Mouse (Mus musculus) left cerebral cortex, postnatal 4 days (tissue): ENCODE measurements at regions not wholly inside any gene's neighbourhood (a gene's known extent, or its start where the extent isn't known, plus 50 kb on each side); places are given as distances from the start of the nearest gene placed in this dataset.

Experiments
- DNase-seq: peaks from one replicate; pipeline ENCODE4 v3.0.0-alpha.2; 2022
- intact Hi-C: fragments of 180-260 bp; cut with DNase I; formaldehyde crosslinking; loops from one replicate; pipeline ENCODE4 v1.15.1; 2025

- DNase-seq, result peak; percentile 92
- intact Hi-C loops, result no loop called here
Observed at GRCm38 (mm10) chr13:46350075-46350747, 68.0 kb upstream of the Rbm24 start.

GRCm38 (mm10) chr13:46355306-46355705, 62.9 kb upstream of the Rbm24 start:
- intact Hi-C loops, result no loop called here
- DNase-seq, result no peak

- intact Hi-C loops, result no loop called here
- no peak for DNase-seq
Observed at GRCm38 (mm10) chr13:46355975-46356374, 62.3 kb upstream of the Rbm24 start.

GRCm38 (mm10) chr13:46357037-46357436, 61.2 kb upstream of the Rbm24 start:
- no peak for DNase-seq
- intact Hi-C loops, result no loop called here

GRCm38 (mm10) chr13:46360495-46361120, 57.6 kb upstream of the Rbm24 start:
- DNase-seq, result no peak
- intact Hi-C loops, result loop anchor here (10.0 kb wide), 1 partner anchor 54 kb away; the partner anchor contains the start of gene Rbm24

- DNase-seq, result no peak
- intact Hi-C loops, result loop anchor here (10.0 kb wide), 1 partner anchor 51 kb away; the partner anchor contains the start of gene Rbm24
Observed at GRCm38 (mm10) chr13:46363456-46364201, 54.6 kb upstream of the Rbm24 start.

- intact Hi-C loops, result loop anchor here (10.0 kb wide), 1 partner anchor 50 kb away; the partner anchor contains the start of gene Rbm24
- DNase-seq, result no peak
Observed at GRCm38 (mm10) chr13:46364202-46364912, 53.9 kb upstream of the Rbm24 start.

GRCm38 (mm10) chr13:46365292-46365691, 52.9 kb upstream of the Rbm24 start:
- intact Hi-C loops, result loop anchor here (10.0 kb wide), 1 partner anchor 50 kb away; the partner anchor contains the start of gene Rbm24

More at GRCm38 (mm10) chr13:46365292-46365691, 52.9 kb upstream of the Rbm24 start:
- no peak for DNase-seq
